Mouse (Mus musculus): ENCODE results near the gene Ptges2.

- TF ChIP-seq CTCF (IDR thresholded peaks at IDR 0.05; ENCODE audit: low read depth, low read length) (no peak), GATA1 (IDR thresholded peaks at IDR 0.05; ENCODE audit: borderline replicate concordance, low read length) (no peak), TAL1 (conservative IDR thresholded peaks at IDR 0.05; ENCODE audit: low read depth, low read length) (no peak), GATA2 (IDR thresholded peaks at IDR 0.05; ENCODE audit: borderline replicate concordance, low read depth, low read length) (no peak), POLR2AphosphoS5 (IDR thresholded peaks at IDR 0.05; ENCODE audit: insufficient replicate concordance, low read depth, low read length) (no peak)
Measured at GRCm38 (mm10) chr2:32430701-32431676, 35.3 kb downstream of the Ptges2 start.
